Mouse (Mus musculus): ENCODE measurements around the gene Cemip. TPM values are rescaled to one million over a fixed set of nuclear protein-coding genes. Genes with fewer than 3 reads are reported as not detected.
A peak's percentile ranks its signal among the peaks of the same experiment; 100 is the strongest.

Cemip gene
- total and polyA plus RNA-seq, 2 experiments from 2014 or later = 0.34 to 4.4 TPM

GRCm38 (mm10) chr7:84096501-84096900 is 10.2 kb upstream of the Cemip start:
- no peak for TF ChIP-seq CTCF (IDR thresholded peaks at IDR 0.05; ENCODE audit: low read depth)
- H3K4me1 ChIP-seq (ENCODE audit: insufficient read depth) = no peaks in the 10 kb centered on the region
- ATAC-seq = no peak
- H3K4me3 ChIP-seq (ENCODE audit: low read depth, low read length) = no peak overlapping the region
- no peak overlapping the region for H3K4me2 ChIP-seq (ENCODE audit: low read depth)
- no peak overlapping the region for H3K27ac ChIP-seq (ENCODE audit: low read depth, low read length)
- H3K9me3 ChIP-seq (ENCODE audit: low read length) = no peaks in the 10 kb centered on the region
- H3K9ac ChIP-seq = no peak overlapping the region
- WGBS = 47% methylated on average over 6 of the region's 6 CpGs
- H3K36me3 ChIP-seq (ENCODE audit: insufficient read depth) = no peaks in the 10 kb centered on the region
- DNase-seq = no peak
- no peaks in the 10 kb centered on the region for H3K27me3 ChIP-seq (ENCODE audit: insufficient read depth, low read length)

- Histone ChIP-seq H3K4me2 (ENCODE audit: low read depth) (no peak overlapping the region), H3K27me3 (ENCODE audit: insufficient read depth, low read length) (peaks cover 6% of the 10 kb centered on the region), H3K9ac (no peak overlapping the region), H3K36me3 (ENCODE audit: insufficient read depth) (no peaks in the 10 kb centered on the region), H3K4me1 (ENCODE audit: insufficient read depth) (peaks cover 4% of the 10 kb centered on the region; the same call in 1 of the 2 replicates), H3K27ac (ENCODE audit: low read depth, low read length) (no peak overlapping the region), H3K9me3 (ENCODE audit: low read length) (no peaks in the 10 kb centered on the region), H3K4me3 (ENCODE audit: low read depth, low read length) (no peak overlapping the region)
- TF ChIP-seq CTCF (IDR thresholded peaks at IDR 0.05; ENCODE audit: low read depth) = no peak
- ATAC-seq (no peak), DNase-seq (no peak)
- 84% methylated on average over 4 of the region's 4 CpGs for WGBS
Measured at GRCm38 (mm10) chr7:84090793-84091192, 4.5 kb upstream of the Cemip start.

DNA sequence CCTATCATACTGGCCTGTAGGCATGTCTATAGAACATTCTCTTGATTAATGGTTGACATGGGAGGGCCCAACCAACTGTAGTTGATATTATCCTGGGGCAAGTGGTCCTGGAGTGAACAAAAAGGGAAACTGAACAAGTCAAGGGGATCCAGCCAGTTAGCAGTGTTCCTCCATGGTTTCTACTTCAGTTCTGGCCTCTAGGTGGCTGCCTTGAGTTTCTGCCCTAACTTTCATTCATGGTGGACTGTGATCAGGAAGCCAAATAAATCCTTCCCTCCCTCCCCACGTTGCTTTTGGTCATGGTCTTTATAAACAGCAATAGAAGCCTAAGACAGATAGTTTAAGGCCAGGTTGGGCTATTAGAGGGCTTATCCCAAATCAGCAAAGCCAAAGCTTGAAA is 3.5 kb upstream of the Cemip start:
- no peak overlapping the region for H3K4me3 ChIP-seq (ENCODE audit: low read depth, low read length)
- DNase-seq (no peak), ATAC-seq (no peak)
- H3K27ac ChIP-seq (ENCODE audit: low read depth, low read length) = no peak overlapping the region
- H3K9ac ChIP-seq = no peak overlapping the region
- peaks cover 14% of the 10 kb centered on the region for H3K27me3 ChIP-seq (ENCODE audit: insufficient read depth, low read length)
- H3K9me3 ChIP-seq (ENCODE audit: low read length) = no peaks in the 10 kb centered on the region
- no peaks in the 10 kb centered on the region for H3K36me3 ChIP-seq (ENCODE audit: insufficient read depth)
- peak; percentile 51 for TF ChIP-seq CTCF (IDR thresholded peaks at IDR 0.05; ENCODE audit: low read depth)
- 19% methylated on average over 1 of the region's 1 CpGs for WGBS
- no peak overlapping the region for H3K4me2 ChIP-seq (ENCODE audit: low read depth)
- H3K4me1 ChIP-seq (ENCODE audit: insufficient read depth) = peaks cover 8% of the 10 kb centered on the region; the same call in 1 of the 2 replicates

DNA sequence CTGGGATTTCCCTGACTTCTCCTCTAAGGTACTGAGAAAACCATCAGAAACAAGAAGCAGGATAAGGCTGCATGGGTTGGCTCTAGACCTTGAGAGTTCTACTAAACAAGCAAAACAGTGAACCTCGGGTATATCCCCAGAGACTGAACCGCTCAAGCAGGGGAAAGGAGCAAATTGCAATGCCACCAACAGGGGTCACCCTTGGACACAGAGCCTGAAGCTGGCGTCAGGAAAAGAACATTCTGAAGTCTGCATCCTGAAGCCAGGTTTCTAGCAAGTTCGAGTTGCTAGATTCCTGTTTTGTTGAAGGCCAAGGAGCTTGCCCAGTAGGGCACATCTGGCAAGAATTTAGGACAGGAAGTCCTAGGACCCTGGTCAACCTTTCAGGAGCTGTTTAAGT is 2.7 kb upstream of the Cemip start:
- TF ChIP-seq CTCF (IDR thresholded peaks at IDR 0.05; ENCODE audit: low read depth) = peak; percentile 72
- no peak overlapping the region for H3K4me2 ChIP-seq (ENCODE audit: low read depth)
- H3K36me3 ChIP-seq (ENCODE audit: insufficient read depth) = no peaks in the 10 kb centered on the region
- peaks cover 17% of the 10 kb centered on the region for H3K27me3 ChIP-seq (ENCODE audit: insufficient read depth, low read length)
- H3K27ac ChIP-seq (ENCODE audit: low read depth, low read length) = no peak overlapping the region
- DNase-seq (peak; percentile 66), ATAC-seq (no peak)
- no peak overlapping the region for H3K9ac ChIP-seq
- H3K4me1 ChIP-seq (ENCODE audit: insufficient read depth) = peaks cover 8% of the 10 kb centered on the region; the same call in 1 of the 2 replicates
- WGBS = 16% methylated on average over 4 of the region's 4 CpGs
- no peak overlapping the region for H3K4me3 ChIP-seq (ENCODE audit: low read depth, low read length)
- no peaks in the 10 kb centered on the region for H3K9me3 ChIP-seq (ENCODE audit: low read length)

GRCm38 (mm10) chr7:84088191-84088590 is 1.9 kb upstream of the Cemip start:
- Histone ChIP-seq H3K27me3 (ENCODE audit: insufficient read depth, low read length) (peaks cover 17% of the 10 kb centered on the region), H3K4me2 (ENCODE audit: low read depth) (no peak overlapping the region), H3K27ac (ENCODE audit: low read depth, low read length) (no peak overlapping the region), H3K4me3 (ENCODE audit: low read depth, low read length) (no peak overlapping the region), H3K9ac (no peak overlapping the region), H3K36me3 (ENCODE audit: insufficient read depth) (no peaks in the 10 kb centered on the region), H3K4me1 (ENCODE audit: insufficient read depth) (peaks cover 8% of the 10 kb centered on the region; the same call in 1 of the 2 replicates), H3K9me3 (ENCODE audit: low read length) (no peaks in the 10 kb centered on the region)
- ATAC-seq (no peak), DNase-seq (no peak)
- 89% methylated on average over 3 of the region's 3 CpGs for WGBS
- no peak for TF ChIP-seq CTCF (IDR thresholded peaks at IDR 0.05; ENCODE audit: low read depth)

GRCm38 (mm10) chr7:84085049-84085945 is 1.0 kb downstream of the Cemip start:
- 4% methylated on average over 39 of the region's 39 CpGs for WGBS
- ATAC-seq (no peak), DNase-seq (peak; percentile 27)
- Histone ChIP-seq H3K27ac (ENCODE audit: low read depth, low read length) (no peak overlapping the region), H3K9ac (peak overlapping the region; percentile 52; the same call in 1 of the 2 replicates), H3K4me1 (ENCODE audit: insufficient read depth) (peaks cover 8% of the 10 kb centered on the region; the same call in 1 of the 2 replicates), H3K36me3 (ENCODE audit: insufficient read depth) (no peaks in the 10 kb centered on the region), H3K9me3 (ENCODE audit: low read length) (no peaks in the 10 kb centered on the region), H3K27me3 (ENCODE audit: insufficient read depth, low read length) (peaks cover 17% of the 10 kb centered on the region), H3K4me3 (ENCODE audit: low read depth, low read length) (peak overlapping the region; percentile 54), H3K4me2 (ENCODE audit: low read depth) (peak overlapping the region; percentile 87)
- TF ChIP-seq CTCF (IDR thresholded peaks at IDR 0.05; ENCODE audit: low read depth) = no peak

All from forebrain, postnatal 0 days (tissue).